Mouse (Mus musculus) heart, postnatal 0 days (tissue): Measurements from ENCODE around the gene Tma7. TPM values are rescaled to one million over a fixed set of nuclear protein-coding genes. Genes with fewer than 3 reads are reported as not detected.
A peak's percentile ranks its signal among the peaks of the same experiment; 100 is the strongest.

Experiments used
- ATAC-seq: fragments of 200-750 bp; cut with Nextera tagmentation; 2 replicates; pipeline ENCODE4 v1.8.0; 2017; ENCODE audit warnings: low read depth, moderate number of reproducible peaks, moderate library complexity; ENCODE audit not compliant: insufficient read depth
- DNase-seq: peaks from one replicate; pipeline ENCODE4 v3.0.0-alpha.2; 2016; ENCODE audit warnings: low spot score
- H3K27ac ChIP-seq: fragments of 300-500 bp; sonication (generic); 2 replicates; pipeline ENCODE4 v1.5.1; 2014; ENCODE audit warnings: low read depth, mild to moderate bottlenecking
- H3K27me3 ChIP-seq: fragments of 300-500 bp; sonication (generic); 2 replicates; pipeline ENCODE4 v1.6.1; 2014; ENCODE audit warnings: low read length, mixed read lengths; ENCODE audit not compliant: control insufficient read depth, insufficient read depth
- H3K36me3 ChIP-seq: fragments of 300-500 bp; sonication (generic); replicated peaks from 2 replicates; pipeline ENCODE4 v1.6.1; 2014; ENCODE audit warnings: low read length, mixed read lengths; ENCODE audit not compliant: control insufficient read depth, insufficient read depth
- H3K4me1 ChIP-seq: fragments of 300-500 bp; sonication (generic); 2 replicates; pipeline ENCODE4 v1.6.1; 2014; ENCODE audit warnings: antibody characterized with exemption; ENCODE audit not compliant: control insufficient read depth, insufficient read depth
- H3K4me2 ChIP-seq: fragments of 300-500 bp; sonication (generic); 2 replicates; pipeline ENCODE4 v1.6.1; 2014; ENCODE audit warnings: low read depth, mild to moderate bottlenecking, low read length, moderate library complexity
- H3K4me3 ChIP-seq: fragments of 300-500 bp; sonication (generic); 2 replicates; pipeline ENCODE4 v1.5.1; 2014; ENCODE audit warnings: low read depth, low read length
- H3K9ac ChIP-seq: fragments of 300-500 bp; sonication (generic); replicated peaks from 2 replicates; pipeline ENCODE4 v1.6.1; 2014; ENCODE audit warnings: low read depth, low read length, mixed read lengths
- H3K9me3 ChIP-seq: fragments of 300-500 bp; sonication (generic); replicated peaks from 2 replicates; pipeline ENCODE4 v1.6.1; 2016; ENCODE audit warnings: low read length; ENCODE audit not compliant: control insufficient read depth
- CTCF ChIP-seq: IDR thresholded peaks from 2 replicates; pipeline ENCODE4 v1.5.1; 2016; ENCODE audit warnings: antibody characterized with exemption, control low read depth, low read depth
- EP300 ChIP-seq: IDR thresholded peaks from 2 replicates; pipeline ENCODE4 v1.6.1; 2016; ENCODE audit warnings: antibody characterized with exemption, low read depth
- WGBS: fragments of 180-500 bp; shearing (Covaris S2); extraction: QIAGEN DNeasy Blood & Tissue Kit; methylation state at CpG from one replicate; pipeline ENCODE4 v1.1.7; 2014; 5-methylcytosine and 5-hydroxymethylcytosine counted together
- polyA plus RNA-seq: library from polyadenylated mRNA; unstranded; fragments of >200 nt; fragmentation: Nextera tagmentation; extraction: Ambion mirVana; gene quantifications from 2 replicates; pipeline ENCODE4 v1.2.1, GENCODE M21; 2015
- total RNA-seq: library from RNA; depleted of rRNA; stranded (reverse); fragments of >200 nt; gene quantifications from 2 replicates; pipeline ENCODE4 v1.2.3, GENCODE M21; 2014; ENCODE audit warnings: low replicate concordance

Gene Tma7
- total and polyA plus RNA-seq, 2 experiments from 2014 or later: 74.5 to 490 TPM

DNA sequence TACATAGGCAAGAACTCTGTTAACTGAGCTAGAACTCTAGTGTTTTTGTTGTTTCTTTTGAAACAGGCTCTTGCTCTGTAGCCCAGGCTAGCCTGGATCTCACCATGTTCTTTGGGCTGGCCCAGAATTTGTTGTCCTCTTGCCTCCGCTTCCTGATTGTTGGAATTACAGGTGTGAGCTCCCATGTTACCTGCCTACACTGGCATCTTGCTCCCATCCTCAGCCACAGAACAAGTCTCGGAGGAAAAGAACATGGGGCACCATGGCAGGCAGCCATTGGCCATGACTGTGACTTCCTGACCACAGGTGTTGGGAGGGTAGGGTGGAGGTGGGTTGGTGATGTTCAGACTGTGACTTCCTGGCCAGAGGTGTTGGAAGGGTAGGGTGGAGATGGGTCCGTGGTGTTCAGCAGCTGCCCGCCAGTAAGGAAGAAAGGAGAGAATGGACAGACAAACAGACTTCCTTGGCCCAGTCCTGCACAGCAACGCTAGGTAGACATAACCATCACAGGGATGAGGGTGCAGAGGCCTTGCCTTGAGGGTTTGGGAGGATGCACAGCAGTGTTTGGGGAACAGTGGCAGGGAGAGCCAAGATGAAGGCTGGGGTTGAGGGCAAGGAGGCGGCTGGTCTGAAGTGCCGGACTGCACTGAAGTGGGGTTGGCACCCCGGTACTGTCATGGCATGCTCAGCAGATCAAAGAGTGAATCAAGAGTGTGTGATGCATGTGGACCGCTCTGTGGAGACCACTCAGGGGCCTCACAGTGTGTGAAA lies 29.7 kb downstream of the Tma7 start:
- H3K4me2 ChIP-seq: no peak overlapping the region
- no peak overlapping the region for H3K4me3 ChIP-seq
- 88% methylated on average over 9 of the region's 9 CpGs for WGBS
- no peaks in the 10 kb centered on the region for H3K9me3 ChIP-seq
- TF ChIP-seq EP300 (no peak), CTCF (no peak)
- H3K27ac ChIP-seq: no peak overlapping the region
- DNase-seq (no peak), ATAC-seq (no peak)
- H3K4me1 ChIP-seq: 0 out of 2 replicates have a peak, but pooled peaks cover 5% of the 10 kb centered on the region
- no peaks in the 10 kb centered on the region for H3K27me3 ChIP-seq
- peaks cover 41% of the 10 kb centered on the region for H3K36me3 ChIP-seq
- no peak overlapping the region for H3K9ac ChIP-seq

DNA sequence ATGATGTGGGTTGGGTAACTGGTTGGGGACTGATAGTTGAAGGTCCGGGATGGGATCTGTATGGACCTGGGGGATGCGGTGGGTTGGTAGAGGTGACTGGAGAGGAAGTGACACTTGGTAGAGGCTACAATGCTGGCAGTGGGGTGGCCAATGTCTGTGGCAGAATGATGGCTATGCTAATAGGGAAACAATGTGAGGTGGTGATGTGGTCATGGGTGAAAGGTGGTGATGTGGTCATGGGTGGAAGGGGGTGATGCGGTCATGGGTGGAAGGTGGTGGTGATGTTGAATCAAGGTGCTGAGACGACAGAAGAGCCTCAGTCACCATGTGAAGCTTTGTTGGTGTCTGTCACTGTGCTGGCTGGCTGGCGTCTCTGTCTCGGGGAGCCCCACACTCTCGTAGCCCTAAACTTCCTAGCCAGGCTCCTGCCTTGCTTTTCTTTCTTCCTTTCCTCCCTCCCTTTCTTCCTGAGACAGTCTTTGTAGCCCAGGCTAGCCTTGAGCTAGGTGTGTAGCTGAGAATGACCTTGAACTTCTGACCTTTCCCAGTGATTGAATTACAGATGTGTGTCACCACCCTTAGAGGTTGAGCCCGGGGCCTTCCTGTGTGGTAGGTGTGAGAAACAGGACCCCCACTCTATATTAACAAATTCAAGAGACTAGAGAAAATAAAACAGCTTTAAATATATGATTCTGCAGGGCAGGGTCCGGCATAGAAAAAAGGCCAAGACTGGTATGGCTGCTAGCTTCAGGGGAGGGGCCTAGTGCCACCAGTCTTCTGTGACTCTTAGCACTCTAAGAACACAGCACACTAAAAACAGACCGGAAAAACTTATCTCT lies 30.5 kb downstream of the Tma7 start:
- Histone ChIP-seq H3K9ac (no peak overlapping the region), H3K36me3 (peaks cover 33% of the 10 kb centered on the region), H3K4me1 (0 out of 2 replicates have a peak, but pooled peaks cover 5% of the 10 kb centered on the region), H3K27me3 (no peaks in the 10 kb centered on the region), H3K4me3 (no peak overlapping the region), H3K9me3 (no peaks in the 10 kb centered on the region), H3K27ac (no peak overlapping the region), H3K4me2 (no peak overlapping the region)
- ATAC-seq: no peak
- 82% methylated on average over 10 of the region's 10 CpGs for WGBS
- TF ChIP-seq EP300: no peak
- TF ChIP-seq CTCF: no peak
- DNase-seq: no peak

DNA sequence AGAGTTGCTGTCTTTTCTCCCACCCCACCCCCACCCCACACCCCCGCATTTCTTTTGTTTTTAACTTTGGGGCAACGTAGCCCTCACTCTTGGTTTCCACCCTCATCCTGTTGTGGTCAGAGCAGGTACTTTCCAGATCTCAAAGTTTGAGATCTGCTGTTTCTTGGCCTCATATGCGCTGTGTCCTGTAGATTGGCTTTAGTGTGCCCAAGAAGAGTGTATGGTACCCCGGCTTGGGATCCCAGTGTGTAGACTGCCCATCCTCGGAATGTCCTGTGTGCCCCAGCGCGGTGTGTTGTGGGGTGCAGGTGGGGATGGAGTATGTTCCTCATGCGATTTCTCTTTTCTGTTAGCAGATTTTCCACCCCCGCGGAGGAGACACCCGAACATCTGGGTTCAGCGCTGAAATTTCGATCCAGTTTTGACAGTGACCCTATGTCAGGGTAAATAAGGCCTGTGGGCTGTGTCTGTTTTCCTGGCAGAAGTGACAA lies 31.3 kb downstream of the Tma7 start:
- ATAC-seq: no peak

DNA sequence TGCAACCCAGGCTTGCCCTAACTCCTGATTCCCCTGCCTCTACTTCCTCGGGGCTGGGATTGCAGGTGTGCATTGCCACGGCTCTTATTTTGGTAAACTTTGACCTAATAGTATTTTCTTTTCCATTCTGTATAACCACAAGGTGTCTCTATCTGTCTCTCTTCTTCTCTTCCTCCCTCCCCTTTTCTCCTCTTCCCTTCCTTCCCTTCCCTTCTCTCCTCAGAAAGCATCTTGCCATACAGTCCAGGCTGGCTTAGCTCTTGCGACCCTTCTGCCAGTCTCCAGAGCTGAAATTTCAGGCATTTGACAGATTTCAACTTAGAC lies 31.8 kb downstream of the Tma7 start:
- Histone ChIP-seq H3K4me1 (0 out of 2 replicates have a peak, but pooled peaks cover 5% of the 10 kb centered on the region), H3K4me2 (no peak overlapping the region), H3K36me3 (peaks cover 23% of the 10 kb centered on the region), H3K27me3 (no peaks in the 10 kb centered on the region), H3K9ac (no peak overlapping the region), H3K9me3 (no peaks in the 10 kb centered on the region), H3K27ac (peak overlapping the region; percentile 2; the same call in 1 of the 2 replicates), H3K4me3 (no peak overlapping the region)
- TF ChIP-seq EP300 (no peak), CTCF (no peak)
- ATAC-seq (no peak), DNase-seq (no peak)
- WGBS: 77% methylated on average over 3 of the region's 3 CpGs

More for the DNA sequence above, 31.3 kb downstream of the Tma7 start:
- H3K4me1 ChIP-seq: 0 out of 2 replicates have a peak, but pooled peaks cover 5% of the 10 kb centered on the region
- no peak overlapping the region for H3K9ac ChIP-seq
- 84% methylated on average over 13 of the region's 13 CpGs for WGBS
- H3K4me2 ChIP-seq: no peak overlapping the region
- DNase-seq: no peak
- no peak overlapping the region; the same call in 1 of the 2 replicates for H3K27ac ChIP-seq
- H3K4me3 ChIP-seq: no peak overlapping the region
- TF ChIP-seq EP300 (no peak), CTCF (no peak)
- H3K27me3 ChIP-seq: no peaks in the 10 kb centered on the region
- no peaks in the 10 kb centered on the region for H3K9me3 ChIP-seq
- peaks cover 25% of the 10 kb centered on the region for H3K36me3 ChIP-seq

DNA sequence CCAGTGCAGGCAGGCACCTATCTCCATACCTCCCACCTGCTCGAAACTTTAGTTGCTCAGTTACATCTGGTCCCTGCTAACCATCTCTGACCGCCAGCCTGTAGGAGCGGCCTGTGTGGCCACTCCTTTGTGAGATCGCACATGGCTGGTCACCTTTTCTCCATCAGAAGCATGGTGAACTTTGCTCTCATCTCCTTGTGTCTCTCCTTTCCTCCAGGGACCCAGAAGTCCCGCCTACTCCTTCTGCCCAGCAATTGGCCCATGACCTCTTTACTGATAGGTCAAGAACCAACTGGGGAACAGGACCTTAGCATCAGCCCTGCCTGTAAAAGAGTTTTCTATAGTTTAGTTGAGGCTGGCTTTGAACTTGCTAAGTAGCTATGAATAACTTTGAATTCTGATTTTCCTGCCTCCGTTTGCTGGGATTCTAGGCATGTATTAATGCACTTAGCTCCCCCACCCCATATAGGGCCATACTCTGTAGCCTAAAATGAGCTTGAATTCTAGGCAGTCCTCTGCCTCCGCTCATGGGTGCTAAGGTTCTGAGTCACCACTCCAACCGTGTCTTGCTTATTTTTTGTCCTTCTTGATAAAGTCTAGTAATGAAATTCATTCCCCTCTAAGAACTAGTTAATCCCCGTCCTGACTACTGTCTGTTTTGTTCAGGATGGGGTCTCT lies 32.3 kb downstream of the Tma7 start:
- peak overlapping the region; percentile 2; the same call in 1 of the 2 replicates for H3K27ac ChIP-seq
- H3K4me3 ChIP-seq: no peak overlapping the region
- no peak overlapping the region for H3K9ac ChIP-seq
- no peaks in the 10 kb centered on the region for H3K27me3 ChIP-seq
- no peak for ATAC-seq
- no peak overlapping the region for H3K4me2 ChIP-seq
- H3K4me1 ChIP-seq: 0 out of 2 replicates have a peak, but pooled peaks cover 2% of the 10 kb centered on the region
- H3K36me3 ChIP-seq: peaks cover 23% of the 10 kb centered on the region
- 81% methylated on average over 9 of the region's 9 CpGs for WGBS
- H3K9me3 ChIP-seq: no peaks in the 10 kb centered on the region
- DNase-seq: no peak
- TF ChIP-seq EP300: no peak
- no peak for TF ChIP-seq CTCF
